Mouse (Mus musculus) inflammation-experienced regulatory T-cells, adult 16 weeks (primary cell): Measurements from ENCODE around the gene Olfr1031. TPM values are rescaled to one million over a fixed set of nuclear protein-coding genes. Genes with fewer than 3 reads are reported as not detected.

Experiments used
- polyA plus RNA-seq: library from polyadenylated mRNA; unstranded; fragments of 100-300 nt; shearing (Covaris generic); gene quantifications from one replicate; pipeline ENCODE4 v1.2.1, GENCODE M21; 2017

Gene Olfr1031
- polyA plus RNA-seq, result not detected

DNA sequence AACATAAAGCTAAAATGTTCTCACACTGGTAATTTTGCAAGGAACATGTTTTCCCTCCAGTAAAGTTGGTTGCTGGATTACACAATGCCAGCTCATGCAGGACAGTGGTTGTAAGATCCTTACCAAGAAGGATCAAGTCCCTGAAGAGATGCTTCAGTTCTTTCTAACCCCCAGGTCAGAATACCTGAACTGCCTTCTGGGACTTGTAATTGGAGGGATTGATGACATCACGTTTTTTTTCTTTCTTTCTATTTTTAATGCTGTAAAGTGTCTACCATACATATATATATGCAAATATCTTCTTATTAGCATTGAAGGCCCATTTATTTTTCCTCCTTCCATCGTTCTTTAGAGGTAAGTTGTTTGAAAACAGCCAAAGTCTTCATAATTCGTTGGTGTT, at the start of gene Olfr1031:
Gene Olfr1031, plus strand, starts transcription at position 301 of the 400 bp plus-strand sequence.

DNA sequence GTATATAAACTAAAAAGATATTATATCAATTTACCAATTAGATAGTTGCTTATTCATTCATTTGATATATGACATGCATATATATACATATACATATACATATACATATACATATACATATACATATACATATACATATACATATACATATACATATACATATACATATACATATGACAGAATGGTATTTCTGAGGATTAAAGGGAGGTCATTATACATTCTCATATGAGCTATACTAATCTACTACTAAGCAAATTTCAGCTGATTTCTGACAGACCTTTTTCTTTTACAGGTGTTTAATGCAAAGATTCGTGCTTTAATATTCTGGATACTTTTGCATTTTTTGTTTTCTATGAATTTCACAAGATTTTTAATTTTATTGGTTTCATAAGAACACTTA, 40.0 kb upstream of the Olfr1031 start, which contains the start of gene Olfr1028:
Gene Olfr1028, plus strand, starts transcription at position 301 of the 400 bp plus-strand sequence.

DNA sequence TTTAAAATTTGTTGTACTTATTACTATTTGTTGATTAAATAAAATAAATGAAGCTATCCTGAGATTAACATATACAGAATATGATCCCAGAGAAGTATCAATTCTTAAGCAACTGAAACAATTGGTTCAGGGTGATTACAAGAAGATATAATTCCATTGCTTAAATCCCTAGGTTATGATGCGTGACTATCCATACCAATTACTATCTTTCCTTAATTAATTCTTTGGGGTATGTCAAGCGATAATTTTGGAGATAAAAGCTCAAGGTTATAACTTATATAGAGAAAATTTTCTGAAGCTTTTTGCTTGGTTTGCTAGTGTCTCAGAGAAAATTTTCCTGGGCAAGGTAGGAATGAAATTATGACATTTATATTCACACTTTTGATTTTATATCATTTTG, 16.5 kb upstream of the Olfr1031 start, which contains the start of gene Olfr1029:
Gene Olfr1029, plus strand, starts transcription at position 301 of the 400 bp plus-strand sequence.

DNA sequence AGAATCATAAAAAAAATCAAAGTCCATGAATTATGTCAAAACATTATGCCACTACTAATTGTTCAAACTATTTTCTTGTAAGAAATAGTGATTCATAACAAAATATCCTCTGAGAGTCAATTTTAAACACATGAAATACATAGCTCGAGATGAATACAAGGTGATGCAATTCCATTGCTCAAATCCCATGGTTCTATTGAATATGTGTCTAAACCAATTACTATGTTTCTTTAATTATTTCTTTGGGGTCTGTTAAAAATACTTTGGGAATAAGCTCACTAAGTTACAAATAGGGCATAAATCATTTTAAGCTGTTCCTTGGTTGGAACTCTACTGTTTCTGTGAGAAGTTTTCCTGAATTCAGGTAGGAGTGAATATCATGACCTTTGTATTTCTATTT, 11.1 kb upstream of the Olfr1031 start, which contains the start of gene Olfr1030:
Gene Olfr1030, plus strand, starts transcription at position 301 of the 400 bp plus-strand sequence.

DNA sequence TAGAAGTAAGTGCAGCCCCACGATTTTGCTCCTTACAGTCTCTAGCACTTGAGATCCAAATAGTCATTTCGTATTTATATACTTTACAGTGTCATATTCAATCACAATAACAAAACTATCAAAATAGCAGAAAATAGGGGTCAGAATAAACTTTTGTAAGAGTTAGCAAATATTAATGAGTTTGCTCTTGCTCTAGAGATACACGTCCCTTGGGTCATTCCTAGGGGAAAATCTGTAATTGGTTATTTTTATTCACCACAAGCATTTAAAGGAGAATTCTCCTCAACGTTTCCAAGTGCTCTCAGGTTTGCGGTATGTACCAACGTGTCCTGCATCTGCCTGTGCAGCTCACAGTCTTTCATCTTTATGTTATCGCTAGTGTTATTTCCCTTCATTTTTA, 15.1 kb downstream of the Olfr1031 start, which contains the start of gene Olfr1032:
Gene Olfr1032, plus strand, starts transcription at position 301 of the 400 bp plus-strand sequence.

DNA sequence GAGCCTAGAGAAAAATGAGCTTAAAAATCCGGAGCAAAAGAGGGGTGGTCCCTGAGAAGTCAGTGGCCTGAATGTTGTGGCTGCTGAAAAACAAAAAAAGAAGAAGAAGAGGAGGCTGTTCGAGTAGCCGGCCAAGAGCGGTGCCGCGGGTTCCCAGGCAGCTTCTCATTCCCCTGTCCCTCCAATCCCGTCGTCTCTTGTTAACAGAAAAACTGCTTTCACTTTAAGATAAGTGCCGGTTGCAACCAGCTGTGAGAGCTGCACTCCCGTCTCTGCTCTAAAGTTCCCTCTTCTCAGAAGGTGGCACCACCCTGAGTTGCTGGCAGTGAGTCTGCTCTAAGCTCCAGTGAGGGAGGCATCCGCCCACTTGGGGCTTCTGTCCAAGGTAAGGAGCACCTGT, 30.3 kb downstream of the Olfr1031 start, which contains the start of gene Olfr1033:
Gene Olfr1033, plus strand, starts transcription at position 228 of the 400 bp plus-strand sequence.

Other genes with a start within 250 kb of the Olfr1031 start
- gene Olfr1012, start 227.5 kb upstream of the Olfr1031 start, polyA plus RNA-seq, result not detected
- gene Olfr1013, start 223.2 kb upstream of the Olfr1031 start, polyA plus RNA-seq, result not detected
- not detected for gene Olfr1014, start 217.6 kb upstream of the Olfr1031 start, polyA plus RNA-seq
- not detected for gene Olfr1015, start 208.3 kb upstream of the Olfr1031 start, polyA plus RNA-seq
- gene Olfr1016, start 187.8 kb upstream of the Olfr1031 start, polyA plus RNA-seq, result not detected
- not detected for gene Olfr1018, start 171.8 kb upstream of the Olfr1031 start, polyA plus RNA-seq
- gene Olfr1019, start 144.8 kb upstream of the Olfr1031 start, polyA plus RNA-seq, result not detected
- not detected for gene Olfr1020, start 143.3 kb upstream of the Olfr1031 start, polyA plus RNA-seq
- not detected for gene Olfr1022, start 121.7 kb upstream of the Olfr1031 start, polyA plus RNA-seq
- not detected for gene Olfr1023, start 104.7 kb upstream of the Olfr1031 start, polyA plus RNA-seq
- not detected for gene Olfr1024, start 85.3 kb upstream of the Olfr1031 start, polyA plus RNA-seq
- gene Olfr1025-ps1, start 75.1 kb upstream of the Olfr1031 start, polyA plus RNA-seq, result not detected
- gene Olfr1026, start 68.7 kb upstream of the Olfr1031 start, polyA plus RNA-seq, result not detected
- not detected for gene Olfr1028, start 39.9 kb upstream of the Olfr1031 start, polyA plus RNA-seq
- gene Olfr1029, start 16.4 kb upstream of the Olfr1031 start, polyA plus RNA-seq, result not detected
- gene Olfr1030, start 11.0 kb upstream of the Olfr1031 start, polyA plus RNA-seq, result not detected
- not detected for gene Olfr1032, start 15.2 kb downstream of the Olfr1031 start, polyA plus RNA-seq
- gene Olfr1033, start 30.3 kb downstream of the Olfr1031 start, polyA plus RNA-seq, result not detected
- gene Olfr1034, start 55.6 kb downstream of the Olfr1031 start, polyA plus RNA-seq, result not detected
- gene Olfr1036, start 83.7 kb downstream of the Olfr1031 start, polyA plus RNA-seq, result not detected
- not detected for gene Olfr1037, start 97.1 kb downstream of the Olfr1031 start, polyA plus RNA-seq
- not detected for gene Olfr1039, start 145.6 kb downstream of the Olfr1031 start, polyA plus RNA-seq
- not detected for gene Olfr1040, start 156.4 kb downstream of the Olfr1031 start, polyA plus RNA-seq
- gene Olfr1042, start 171.5 kb downstream of the Olfr1031 start, polyA plus RNA-seq, result not detected
- not detected for gene Olfr1043, start 177.2 kb downstream of the Olfr1031 start, polyA plus RNA-seq
- not detected for gene Olfr1044, start 187.5 kb downstream of the Olfr1031 start, polyA plus RNA-seq
- not detected for gene Olfr52, start 195.4 kb downstream of the Olfr1031 start, polyA plus RNA-seq
- gene Olfr1045, start 212.7 kb downstream of the Olfr1031 start, polyA plus RNA-seq, result not detected
- not detected for gene Olfr1046, start 229.0 kb downstream of the Olfr1031 start, polyA plus RNA-seq
- not detected for gene Olfr1047, start 241.1 kb downstream of the Olfr1031 start, polyA plus RNA-seq
- gene Olfr1048, start 250.0 kb downstream of the Olfr1031 start, polyA plus RNA-seq, result not detected